Mouse (Mus musculus): ENCODE results near the gene Rrp9. TPM values are rescaled to one million over a fixed set of nuclear protein-coding genes. Genes with fewer than 3 reads are reported as not detected.

Rrp9 gene
- total and polyA plus RNA-seq, 3 experiments = 315 to 395 TPM; not detected in 1

GRCm38 (mm10) chr9:106531833-106532232 is 56.1 kb downstream of the Rrp9 start:
- Histone ChIP-seq H3K4me3 (ENCODE audit: control insufficient read depth in 1 of 2, insufficient read depth in 1 of 2, low read depth in 2 of 2, low read length in 2 of 2) (no peak overlapping the region), H3K27ac (ENCODE audit: control insufficient read depth, low read depth, low read length) (no peak overlapping the region), H3K36me3 (ENCODE audit: control insufficient read depth in 1 of 2, insufficient read depth in 2 of 2, low read length in 2 of 2) (no peaks in the 10 kb centered on the region), H3K4me1 (ENCODE audit: control insufficient read depth in 1 of 2, insufficient read depth in 2 of 2, low read length in 2 of 2) (no peaks in the 10 kb centered on the region), H3K9ac (ENCODE audit: control insufficient read depth, low read depth, low read length, poor library complexity, severe bottlenecking) (no peak overlapping the region), H3K27me3 (ENCODE audit: control insufficient read depth in 1 of 2, insufficient read depth in 2 of 2, low read length in 2 of 2) (peaks cover 0 to 3% of the 10 kb centered on the region in 2 experiments; a peak in 2 of 4 replicates), H3K9me3 (replicated peaks; ENCODE audit: insufficient read depth, low read length) (no peaks in the 10 kb centered on the region), H3K79me2 (ENCODE audit: control insufficient read depth, insufficient read depth, low read length, poor library complexity) (no peaks in the 10 kb centered on the region)
- peak; percentile 78 for DNase-seq (ENCODE audit: low read depth, low spot score)
- TF ChIP-seq TAL1 (IDR thresholded peaks at IDR 0.05; ENCODE audit: low read length) = no peak
- TF ChIP-seq RAD21 (IDR thresholded peaks at IDR 0.05; ENCODE audit: low read depth, low read length) = peak; percentile 66
- TF ChIP-seq MYC (IDR thresholded peaks at IDR 0.05; ENCODE audit: low read depth, low read length) = 0 out of 2 replicates have a peak, but pooled peaks have one; percentile 33
- TF ChIP-seq EP300 (IDR thresholded peaks at IDR 0.05; ENCODE audit: low read depth in 1 of 2, low read length in 2 of 2) = no peak
- no peak for TF ChIP-seq E2F4 (IDR thresholded peaks at IDR 0.05; ENCODE audit: borderline replicate concordance, low read depth, low read length)
- no peak for TF ChIP-seq CHD1 (IDR thresholded peaks at IDR 0.05; ENCODE audit: low read depth, low read length)
- TF ChIP-seq BHLHE40 (IDR thresholded peaks at IDR 0.05; ENCODE audit: borderline replicate concordance, low read depth, low read length) = no peak
- no peak for TF ChIP-seq USF1 (IDR thresholded peaks at IDR 0.05; ENCODE audit: low read depth, low read length)
- TF ChIP-seq MAFK (IDR thresholded peaks at IDR 0.05; ENCODE audit: borderline replicate concordance, low read depth, low read length) = no peak
- TF ChIP-seq GATA1 (IDR thresholded peaks at IDR 0.05; ENCODE audit: low read depth, low read length) = no peak
- TF ChIP-seq NELFE (IDR thresholded peaks at IDR 0.05; ENCODE audit: low read depth, low read length) = no peak
- TF ChIP-seq ZNF384 (IDR thresholded peaks at IDR 0.05; ENCODE audit: low read depth, low read length) = no peak
- peak; percentile 79 for TF ChIP-seq SMC3 (IDR thresholded peaks at IDR 0.05; ENCODE audit: low read depth, low read length)
- TF ChIP-seq CHD2 (IDR thresholded peaks at IDR 0.05; ENCODE audit: low read length) = no peak
- no peak for TF ChIP-seq TBP (IDR thresholded peaks at IDR 0.05; ENCODE audit: low read depth, low read length)
- peak; percentile 44; the same call in 1 of the 2 replicates for TF ChIP-seq ZC3H11A (IDR thresholded peaks at IDR 0.05; ENCODE audit: low read depth, low read length)
- TF ChIP-seq USF2 (IDR thresholded peaks at IDR 0.05; ENCODE audit: borderline replicate concordance in 1 of 2, insufficient read depth in 1 of 2, low read depth in 1 of 2, low read length in 2 of 2) = no peak
- no peak for TF ChIP-seq JUND (IDR thresholded peaks at IDR 0.05; ENCODE audit: low read depth, low read length)
- no peak for TF ChIP-seq MYB (IDR thresholded peaks at IDR 0.05; ENCODE audit: low read depth, low read length)
- TF ChIP-seq CTCF (IDR thresholded peaks at IDR 0.05 in 2 of 3, conservative IDR thresholded peaks at IDR 0.05 in 1 of 3; ENCODE audit: control insufficient read depth in 1 of 3, insufficient read depth in 1 of 3, low read depth in 2 of 3, low read length in 3 of 3, poor library complexity in 1 of 3, severe bottlenecking in 1 of 3) = peak; percentile 82 to 97 (median 94)
- TF ChIP-seq ZMIZ1 (IDR thresholded peaks at IDR 0.05; ENCODE audit: low read depth, low read length) = no peak

- H3K9ac ChIP-seq (ENCODE audit: control insufficient read depth, low read depth, low read length, poor library complexity, severe bottlenecking) = no peak overlapping the region
- H3K36me3 ChIP-seq (ENCODE audit: control insufficient read depth in 1 of 2, insufficient read depth in 2 of 2, low read length in 2 of 2) = no peaks in the 10 kb centered on the region
- no peaks in the 10 kb centered on the region for H3K4me1 ChIP-seq (ENCODE audit: control insufficient read depth in 1 of 2, insufficient read depth in 2 of 2, low read length in 2 of 2)
- H3K27ac ChIP-seq (ENCODE audit: control insufficient read depth, low read depth, low read length) = no peak overlapping the region
- TF ChIP-seq RCOR1 (IDR thresholded peaks at IDR 0.05; ENCODE audit: low read depth, low read length) (no peak), MAX (IDR thresholded peaks at IDR 0.05; ENCODE audit: low read length) (no peak), JUND (IDR thresholded peaks at IDR 0.05; ENCODE audit: low read depth, low read length) (no peak), MXI1 (IDR thresholded peaks at IDR 0.05; ENCODE audit: low read depth, low read length) (no peak), NELFE (IDR thresholded peaks at IDR 0.05; ENCODE audit: low read depth, low read length) (no peak), GABPA (IDR thresholded peaks at IDR 0.05; ENCODE audit: low read depth, low read length) (no peak), EP300 (IDR thresholded peaks at IDR 0.05; ENCODE audit: low read depth in 1 of 2, low read length in 2 of 2) (no peak), BHLHE40 (IDR thresholded peaks at IDR 0.05; ENCODE audit: borderline replicate concordance, low read depth, low read length) (no peak), MAZ (IDR thresholded peaks at IDR 0.05; ENCODE audit: low read depth, low read length) (no peak), TAL1 (IDR thresholded peaks at IDR 0.05; ENCODE audit: low read length) (no peak), NRF1 (IDR thresholded peaks at IDR 0.05; ENCODE audit: insufficient read depth, low read depth, low read length, poor library complexity, severe bottlenecking) (no peak), E2F4 (IDR thresholded peaks at IDR 0.05; ENCODE audit: borderline replicate concordance, low read depth, low read length) (no peak), GATA1 (IDR thresholded peaks at IDR 0.05; ENCODE audit: low read depth, low read length) (no peak), USF1 (IDR thresholded peaks at IDR 0.05; ENCODE audit: low read depth, low read length) (no peak), CHD2 (IDR thresholded peaks at IDR 0.05; ENCODE audit: low read length) (no peak), ZKSCAN1 (IDR thresholded peaks at IDR 0.05; ENCODE audit: low read depth, low read length) (no peak), USF2 (IDR thresholded peaks at IDR 0.05; ENCODE audit: borderline replicate concordance in 1 of 2, insufficient read depth in 1 of 2, low read depth in 1 of 2, low read length in 2 of 2) (no peak)
- H3K27me3 ChIP-seq (ENCODE audit: control insufficient read depth in 1 of 2, insufficient read depth in 2 of 2, low read length in 2 of 2) = no peaks in the 10 kb centered on the region; a peak in 1 of 4 replicates
- H3K79me2 ChIP-seq (ENCODE audit: control insufficient read depth, insufficient read depth, low read length, poor library complexity) = no peaks in the 10 kb centered on the region
- H3K4me3 ChIP-seq (ENCODE audit: control insufficient read depth in 1 of 2, insufficient read depth in 1 of 2, low read depth in 2 of 2, low read length in 2 of 2) = no peak overlapping the region
- no peaks in the 10 kb centered on the region for H3K9me3 ChIP-seq (replicated peaks; ENCODE audit: insufficient read depth, low read length)
- no peak for DNase-seq (ENCODE audit: low read depth, low spot score)
Measured at GRCm38 (mm10) chr9:106534296-106534695, 58.5 kb downstream of the Rrp9 start.
